In genomic region chr15:7092321-7092720, GRCm38 (mm10) we compare ENCODE assay signal across 12 mouse cellular contexts. TPM values are rescaled to one million over a fixed set of nuclear protein-coding genes. Genes with fewer than 3 reads are reported as not detected.
A peak's percentile ranks its signal among the peaks of the same experiment; 100 is the strongest.
DNase-seq lines count a peak whose midpoint lies in the region; ATAC-seq lines count a peak whose summit lies in the region.
"Had no signal": no experiment of that assay in that cellular context is flagged by ENCODE, and none has a peak within 500 bp of the region (broad histone marks: within the 10 kb centered on the region; RNA-seq: fewer than 3 reads in every experiment).

No protein-coding gene starts in this region.

- peak; percentile 42 to 56 for DNase-seq in heart, adult 18-20 months
- no peak for DNase-seq in heart, postnatal 25 days (ENCODE audit: low spot score)
- DNase-seq in heart, adult 8-10 months (ENCODE audit: low spot score) = peak; percentile 28
- peak; percentile 35 to 43 for DNase-seq in kidney, postnatal 36 days
- DNase-seq in thymus, adult 18-20 months = no peak
- no peak for DNase-seq in layer of hippocampus, adult 18-20 months (ENCODE audit: low spot score in 2 of 2)
- no peak for DNase-seq in testis, postnatal 14 days (ENCODE audit: low spot score)
- DNase-seq: cerebellum, adult 18-20 months; right cerebral cortex, postnatal 4 days had no signal

- intact Hi-C loops in heart, postnatal 25 days (cut with DNase I) = no loop called here

- ATAC-seq in stomach, embryonic 14.5 days (ENCODE audit: insufficient number of reproducible peaks, insufficient read depth, low FRiP score, low read depth) = no peak

- 0 out of 2 replicates have a peak overlapping the region, but pooled peaks have one; percentile 5 for H3K4me2 ChIP-seq in stomach, embryonic 14.5 days (replicated peaks; ENCODE audit: low read depth, low read length)

- H3K36me3 ChIP-seq in stomach, embryonic 14.5 days (ENCODE audit: control insufficient read depth, insufficient read depth, low read length) = no peaks in the 10 kb centered on the region
- H3K36me3 ChIP-seq: hindbrain, embryonic 10.5 days; midbrain, embryonic 10.5 days had no signal

- no peaks in the 10 kb centered on the region for H3K9me3 ChIP-seq in stomach, embryonic 14.5 days (ENCODE audit: control insufficient read depth, low read depth, low read length)
- H3K9me3 ChIP-seq: hindbrain, embryonic 10.5 days; midbrain, embryonic 10.5 days had no signal

- no peaks in the 10 kb centered on the region for H3K27me3 ChIP-seq in stomach, embryonic 14.5 days (ENCODE audit: control insufficient read depth, insufficient read depth, low read length)

- H3K9ac ChIP-seq in stomach, embryonic 14.5 days (replicated peaks; ENCODE audit: low read depth, low read length) = no peak overlapping the region

- 40% methylated on average over 8 of the region's 8 CpGs for WGBS in stomach, embryonic 14.5 days

- H3K4me1 ChIP-seq in stomach, embryonic 14.5 days (ENCODE audit: control insufficient read depth, insufficient read depth, low read length) = no peaks in the 10 kb centered on the region

- H3K4me3 ChIP-seq in stomach, embryonic 14.5 days (ENCODE audit: low read depth, low read length) = no peak overlapping the region
- H3K4me3 ChIP-seq: hindbrain, embryonic 10.5 days; midbrain, embryonic 10.5 days had no signal

- H3K27ac ChIP-seq in stomach, embryonic 14.5 days (ENCODE audit: low read length) = no peak overlapping the region
- H3K27ac ChIP-seq: hindbrain, embryonic 10.5 days; midbrain, embryonic 10.5 days had no signal

RNA-seq across cellular contexts. Expression of gene Lifr, which starts 1.9 kb away (rescaled TPM):
- total RNA-seq in heart, adult 18-20 months (2021) = 10 to 100 TPM; 49.9 to 61.3 TPM
- 10 to 100 TPM; 53.8 to 63.4 TPM for total RNA-seq in heart, postnatal 25 days (2021)
- total RNA-seq in heart, adult 8-10 months (2022) = 10 to 100 TPM; 51.5 to 61.6 (median 57.9) TPM
- 23.6 and 26.8 TPM in 2 replicates for polyA plus RNA-seq in stomach, embryonic 14.5 days (2014; fragmentation: Nextera tagmentation; extraction: Ambion mirVana)
- total RNA-seq in layer of hippocampus, adult 18-20 months (2021) = 10 to 100 TPM; 57.9 to 65.4 TPM

Comparison
In these comparisons a context has a peak if more than half of its experiments do, and no peak if none do; other contexts are left out.
1. DNase-seq: peak in heart, adult 18-20 months (2 of 2), heart, adult 8-10 months (single experiment) and kidney, postnatal 36 days (2 of 2); none in heart, postnatal 25 days (single experiment), thymus, adult 18-20 months (0 of 2), layer of hippocampus, adult 18-20 months (0 of 2) and testis, postnatal 14 days (single experiment).